Mouse (Mus musculus): ENCODE measurements around the gene Ggt1. TPM values are rescaled to one million over a fixed set of nuclear protein-coding genes. Genes with fewer than 3 reads are reported as not detected.

Ggt1 gene
- polyA plus RNA-seq, 1 experiment from 2014 or later = 0.88 TPM

GRCm38 (mm10) chr10:75551175-75551574, 10.2 kb upstream of the Ggt1 start:
- no peak for ATAC-seq (ENCODE audit: insufficient number of reproducible peaks, insufficient read depth, low FRiP score, low TSS enrichment, low read depth)
- Histone ChIP-seq H3K27me3 (no peaks in the 10 kb centered on the region), H3K9ac (replicated peaks) (no peak overlapping the region), H3K4me1 (replicated peaks) (peaks cover 34% of the 10 kb centered on the region), H3K27ac (no peak overlapping the region), H3K36me3 (no peaks in the 10 kb centered on the region), H3K9me3 (no peaks in the 10 kb centered on the region), H3K4me2 (no peak overlapping the region), H3K4me3 (replicated peaks) (no peak overlapping the region)
- 58% methylated on average over 12 of the region's 12 CpGs for WGBS

GRCm38 (mm10) chr10:75552106-75552505, 9.3 kb upstream of the Ggt1 start:
- Histone ChIP-seq H3K4me1 (replicated peaks) (peaks cover 41% of the 10 kb centered on the region), H3K27me3 (no peaks in the 10 kb centered on the region), H3K4me2 (no peak overlapping the region), H3K4me3 (replicated peaks) (no peak overlapping the region), H3K9ac (replicated peaks) (no peak overlapping the region), H3K9me3 (no peaks in the 10 kb centered on the region), H3K36me3 (no peaks in the 10 kb centered on the region), H3K27ac (no peak overlapping the region)
- ATAC-seq (ENCODE audit: insufficient number of reproducible peaks, insufficient read depth, low FRiP score, low TSS enrichment, low read depth) = no peak
- 89% methylated on average over 2 of the region's 2 CpGs for WGBS

- Histone ChIP-seq H3K4me1 (replicated peaks) (peaks cover 39% of the 10 kb centered on the region), H3K9ac (replicated peaks) (no peak overlapping the region), H3K9me3 (no peaks in the 10 kb centered on the region), H3K27ac (no peak overlapping the region), H3K27me3 (peaks cover 4% of the 10 kb centered on the region; the same call in 1 of the 2 replicates), H3K36me3 (no peaks in the 10 kb centered on the region), H3K4me2 (no peak overlapping the region), H3K4me3 (replicated peaks) (no peak overlapping the region)
- ATAC-seq (ENCODE audit: insufficient number of reproducible peaks, insufficient read depth, low FRiP score, low TSS enrichment, low read depth) = no peak
- 59% methylated on average over 13 of the region's 13 CpGs for WGBS
Observed at GRCm38 (mm10) chr10:75552701-75553450, 8.5 kb upstream of the Ggt1 start.

GRCm38 (mm10) chr10:75554090-75554489, 7.3 kb upstream of the Ggt1 start:
- H3K27me3 ChIP-seq = peaks cover 14% of the 10 kb centered on the region
- H3K9ac ChIP-seq (replicated peaks) = no peak overlapping the region
- 92% methylated on average over 8 of the region's 8 CpGs for WGBS
- H3K36me3 ChIP-seq = no peaks in the 10 kb centered on the region
- H3K4me1 ChIP-seq (replicated peaks) = peaks cover 35% of the 10 kb centered on the region
- no peaks in the 10 kb centered on the region for H3K9me3 ChIP-seq
- ATAC-seq (ENCODE audit: insufficient number of reproducible peaks, insufficient read depth, low FRiP score, low TSS enrichment, low read depth) = no peak
- no peak overlapping the region for H3K4me2 ChIP-seq
- H3K27ac ChIP-seq = no peak overlapping the region
- H3K4me3 ChIP-seq (replicated peaks) = no peak overlapping the region

GRCm38 (mm10) chr10:75555557-75555956, 5.8 kb upstream of the Ggt1 start:
- Histone ChIP-seq H3K27ac (peak overlapping the region; percentile 18), H3K4me3 (replicated peaks) (no peak overlapping the region), H3K27me3 (peaks cover 29% of the 10 kb centered on the region), H3K9me3 (no peaks in the 10 kb centered on the region), H3K4me1 (replicated peaks) (peaks cover 45% of the 10 kb centered on the region), H3K9ac (replicated peaks) (no peak overlapping the region), H3K4me2 (no peak overlapping the region), H3K36me3 (no peaks in the 10 kb centered on the region)
- WGBS = 76% methylated on average over 6 of the region's 6 CpGs
- ATAC-seq (ENCODE audit: insufficient number of reproducible peaks, insufficient read depth, low FRiP score, low TSS enrichment, low read depth) = no peak

- Histone ChIP-seq H3K36me3 (no peaks in the 10 kb centered on the region), H3K4me1 (replicated peaks) (peaks cover 46% of the 10 kb centered on the region), H3K4me2 (no peak overlapping the region; the same call in 1 of the 2 replicates), H3K4me3 (replicated peaks) (no peak overlapping the region), H3K27ac (peak overlapping the region; percentile 18), H3K9me3 (no peaks in the 10 kb centered on the region), H3K9ac (replicated peaks) (0 out of 2 replicates have a peak overlapping the region, but pooled peaks have one; percentile 9), H3K27me3 (peaks cover 34% of the 10 kb centered on the region)
- ATAC-seq (ENCODE audit: insufficient number of reproducible peaks, insufficient read depth, low FRiP score, low TSS enrichment, low read depth) = no peak
- WGBS = 62% methylated on average over 9 of the region's 9 CpGs
Observed at GRCm38 (mm10) chr10:75556026-75556425, 5.4 kb upstream of the Ggt1 start.

GRCm38 (mm10) chr10:75558515-75558914, 2.9 kb upstream of the Ggt1 start:
- Histone ChIP-seq H3K4me3 (replicated peaks) (no peak overlapping the region), H3K27me3 (peaks cover 49% of the 10 kb centered on the region), H3K4me1 (replicated peaks) (peaks cover 39% of the 10 kb centered on the region), H3K36me3 (no peaks in the 10 kb centered on the region), H3K9me3 (no peaks in the 10 kb centered on the region), H3K9ac (replicated peaks) (no peak overlapping the region), H3K27ac (no peak overlapping the region), H3K4me2 (peak overlapping the region; percentile 99; the same call in 1 of the 2 replicates)
- no peak for ATAC-seq (ENCODE audit: insufficient number of reproducible peaks, insufficient read depth, low FRiP score, low TSS enrichment, low read depth)
- 34% methylated on average over 3 of the region's 3 CpGs for WGBS

GRCm38 (mm10) chr10:75559041-75559675, 2.2 kb upstream of the Ggt1 start:
- 5% methylated on average over 14 of the region's 14 CpGs for WGBS

GRCm38 (mm10) chr10:75559676-75560548, 1.5 kb upstream of the Ggt1 start, which contains the start of gene Lrrc75b:
Gene Lrrc75b, minus strand, starts transcription at chr10:75560330.
- under 1% methylated on average over 75 of the region's 75 CpGs for WGBS
- H3K27ac ChIP-seq = no peak within 1 kb of the TSS
- H3K27me3 ChIP-seq = peaks cover 49% of the 10 kb centered on the region

More at GRCm38 (mm10) chr10:75559041-75559675, 2.2 kb upstream of the Ggt1 start:
- no peak overlapping the region for H3K27ac ChIP-seq
- no peaks in the 10 kb centered on the region for H3K36me3 ChIP-seq
- no peak for ATAC-seq (ENCODE audit: insufficient number of reproducible peaks, insufficient read depth, low FRiP score, low TSS enrichment, low read depth)
- peak overlapping the region; percentile 81; the same call in 1 of the 2 replicates for H3K9ac ChIP-seq (replicated peaks)
- peaks cover 39% of the 10 kb centered on the region for H3K4me1 ChIP-seq (replicated peaks)
- peak overlapping the region; percentile 66 for H3K4me3 ChIP-seq (replicated peaks)
- peak overlapping the region; percentile 99 for H3K4me2 ChIP-seq
- peaks cover 49% of the 10 kb centered on the region for H3K27me3 ChIP-seq
- H3K9me3 ChIP-seq = no peaks in the 10 kb centered on the region

GRCm38 (mm10) chr10:75560549-75560899, 880 bp upstream of the Ggt1 start:
- peak overlapping the region; percentile 81; the same call in 1 of the 2 replicates for H3K9ac ChIP-seq (replicated peaks)
- H3K36me3 ChIP-seq = no peaks in the 10 kb centered on the region
- H3K9me3 ChIP-seq = no peaks in the 10 kb centered on the region
- ATAC-seq (ENCODE audit: insufficient number of reproducible peaks, insufficient read depth, low FRiP score, low TSS enrichment, low read depth) = peak; percentile 20; the same call in 1 of the 2 replicates
- peak overlapping the region; percentile 66; the same call in 1 of the 2 replicates for H3K4me3 ChIP-seq (replicated peaks)
- peaks cover 49% of the 10 kb centered on the region for H3K27me3 ChIP-seq
- no peak overlapping the region for H3K27ac ChIP-seq
- WGBS = 6% methylated on average over 6 of the region's 6 CpGs
- peak overlapping the region; percentile 99 for H3K4me2 ChIP-seq
- H3K4me1 ChIP-seq (replicated peaks) = peaks cover 41% of the 10 kb centered on the region

More at GRCm38 (mm10) chr10:75559676-75560548, 1.5 kb upstream of the Ggt1 start, which contains the start of gene Lrrc75b:
- peak within 1 kb of the TSS; percentile 81 for H3K9ac ChIP-seq (replicated peaks)
- ATAC-seq (ENCODE audit: insufficient number of reproducible peaks, insufficient read depth, low FRiP score, low TSS enrichment, low read depth) = 0 out of 2 replicates have a peak, but pooled peaks have one; percentile 34
- peak within 1 kb of the TSS; percentile 66 for H3K4me3 ChIP-seq (replicated peaks)
- H3K9me3 ChIP-seq = no peaks in the 10 kb centered on the region
- peak within 1 kb of the TSS; percentile 99 for H3K4me2 ChIP-seq
- H3K4me1 ChIP-seq (replicated peaks) = peaks cover 39% of the 10 kb centered on the region
- no peaks in the 10 kb centered on the region for H3K36me3 ChIP-seq
